Mouse (Mus musculus): ENCODE results near the gene Plce1.

Gene Plce1

GRCm38 (mm10) chr19:38480731-38481621 lies at the start of gene Plce1:
Gene Plce1, plus strand, starts transcription at chr19:38481109.
- DNase-seq, result peak; percentile 38

GRCm38 (mm10) chr19:38431326-38431725 lies 49.6 kb upstream of the Plce1 start:
- DNase-seq, result no peak

- no peak for DNase-seq
These were observed 48.9 kb upstream of the Plce1 start for GRCm38 (mm10) chr19:38432021-38432420.

- DNase-seq, result no peak
These were observed 47.5 kb upstream of the Plce1 start for GRCm38 (mm10) chr19:38433381-38433780.

GRCm38 (mm10) chr19:38435221-38435620 lies 45.7 kb upstream of the Plce1 start:
- DNase-seq, result no peak

GRCm38 (mm10) chr19:38441860-38442259 lies 39.0 kb upstream of the Plce1 start:
- DNase-seq, result no peak

GRCm38 (mm10) chr19:38445758-38446157 lies 35.2 kb upstream of the Plce1 start:
- no peak for DNase-seq

- DNase-seq, result no peak
These were observed 25.7 kb upstream of the Plce1 start for GRCm38 (mm10) chr19:38455228-38455627.

- no peak for DNase-seq
These were observed 21.9 kb upstream of the Plce1 start for GRCm38 (mm10) chr19:38458996-38459395.

GRCm38 (mm10) chr19:38460696-38461095 lies 20.2 kb upstream of the Plce1 start:
- no peak for DNase-seq

GRCm38 (mm10) chr19:38470257-38470893 lies 10.5 kb upstream of the Plce1 start:
- peak; percentile 6 for DNase-seq

GRCm38 (mm10) chr19:38475394-38475793 lies 5.5 kb upstream of the Plce1 start:
- DNase-seq, result no peak

- no peak for DNase-seq
These were observed 2.6 kb upstream of the Plce1 start for GRCm38 (mm10) chr19:38478286-38478685.

GRCm38 (mm10) chr19:38478948-38479347 lies 2.0 kb upstream of the Plce1 start:
- DNase-seq, result peak; percentile 6

GRCm38 (mm10) chr19:38479473-38479872 lies 1.4 kb upstream of the Plce1 start:
- no peak for DNase-seq

- DNase-seq, result no peak
These were observed 671 bp upstream of the Plce1 start for GRCm38 (mm10) chr19:38480156-38480720.

GRCm38 (mm10) chr19:38481906-38482305 lies 997 bp downstream of the Plce1 start:
- DNase-seq, result no peak

GRCm38 (mm10) chr19:38482406-38483181 lies 1.7 kb downstream of the Plce1 start:
- no peak for DNase-seq

- no peak for DNase-seq
These were observed 5.1 kb downstream of the Plce1 start for GRCm38 (mm10) chr19:38485779-38486555.

- no peak for DNase-seq
These were observed 6.6 kb downstream of the Plce1 start for GRCm38 (mm10) chr19:38487501-38487900.

GRCm38 (mm10) chr19:38488103-38488912 lies 7.4 kb downstream of the Plce1 start:
- DNase-seq, result no peak
